Mouse (Mus musculus) liver, embryonic 13.5 days (tissue): ENCODE data around the gene Mllt11. TPM values are rescaled to one million over a fixed set of nuclear protein-coding genes. Genes with fewer than 3 reads are reported as not detected.

Source experiments
- ATAC-seq: fragments of 200-750 bp; cut with Nextera tagmentation; 2 replicates; pipeline ENCODE4 v1.8.0; 2017; ENCODE audit warnings: low read depth, mild to moderate bottlenecking, moderate number of reproducible peaks, moderate library complexity
- DNase-seq: peaks from one replicate; pipeline ENCODE4 v3.0.0; 2022
- H3K27ac ChIP-seq: fragments of 300-500 bp; sonication (generic); 2 replicates; pipeline ENCODE4 v1.5.1; 2015; ENCODE audit warnings: moderate library complexity, mild to moderate bottlenecking, inconsistent platforms
- H3K27me3 ChIP-seq: fragments of 300-500 bp; sonication (generic); 2 replicates; pipeline ENCODE4 v1.6.1; 2015; ENCODE audit warnings: mild to moderate bottlenecking, inconsistent platforms
- H3K36me3 ChIP-seq: fragments of 300-500 bp; sonication (generic); 2 replicates; pipeline ENCODE4 v1.6.1; 2015; ENCODE audit warnings: mild to moderate bottlenecking, inconsistent platforms
- H3K4me1 ChIP-seq: fragments of 300-500 bp; sonication (generic); replicated peaks from 2 replicates; pipeline ENCODE4 v1.6.1; 2015; ENCODE audit warnings: inconsistent platforms
- H3K4me2 ChIP-seq: fragments of 300-500 bp; sonication (generic); 2 replicates; pipeline ENCODE4 v1.6.1; 2015; ENCODE audit warnings: inconsistent platforms, mild to moderate bottlenecking, moderate library complexity
- H3K4me3 ChIP-seq: fragments of 300-500 bp; sonication (generic); replicated peaks from 2 replicates; pipeline ENCODE4 v1.5.1; 2015; ENCODE audit warnings: mild to moderate bottlenecking, inconsistent platforms
- H3K9ac ChIP-seq: fragments of 300-500 bp; sonication (generic); 2 replicates; pipeline ENCODE4 v1.6.1; 2015; ENCODE audit warnings: mild to moderate bottlenecking, inconsistent platforms
- H3K9me3 ChIP-seq: fragments of 300-500 bp; sonication (generic); replicated peaks from 2 replicates; pipeline ENCODE4 v1.6.1; 2016; ENCODE audit warnings: inconsistent platforms
- WGBS: fragments of 180-500 bp; shearing (Covaris S2); methylation state at CpG from one replicate; pipeline ENCODE4 v1.1.7; 2015; ENCODE audit not compliant: insufficient replicate concordance; 5-methylcytosine and 5-hydroxymethylcytosine counted together
- polyA plus RNA-seq: library from polyadenylated mRNA; unstranded; fragments of >200 nt; fragmentation: Nextera tagmentation; extraction: Ambion mirVana; gene quantifications from 2 replicates; pipeline ENCODE4 v1.2.1, GENCODE M21; 2015

Gene Mllt11
- polyA plus RNA-seq, 1 experiment from 2014 or later, result 2.8 TPM

DNA sequence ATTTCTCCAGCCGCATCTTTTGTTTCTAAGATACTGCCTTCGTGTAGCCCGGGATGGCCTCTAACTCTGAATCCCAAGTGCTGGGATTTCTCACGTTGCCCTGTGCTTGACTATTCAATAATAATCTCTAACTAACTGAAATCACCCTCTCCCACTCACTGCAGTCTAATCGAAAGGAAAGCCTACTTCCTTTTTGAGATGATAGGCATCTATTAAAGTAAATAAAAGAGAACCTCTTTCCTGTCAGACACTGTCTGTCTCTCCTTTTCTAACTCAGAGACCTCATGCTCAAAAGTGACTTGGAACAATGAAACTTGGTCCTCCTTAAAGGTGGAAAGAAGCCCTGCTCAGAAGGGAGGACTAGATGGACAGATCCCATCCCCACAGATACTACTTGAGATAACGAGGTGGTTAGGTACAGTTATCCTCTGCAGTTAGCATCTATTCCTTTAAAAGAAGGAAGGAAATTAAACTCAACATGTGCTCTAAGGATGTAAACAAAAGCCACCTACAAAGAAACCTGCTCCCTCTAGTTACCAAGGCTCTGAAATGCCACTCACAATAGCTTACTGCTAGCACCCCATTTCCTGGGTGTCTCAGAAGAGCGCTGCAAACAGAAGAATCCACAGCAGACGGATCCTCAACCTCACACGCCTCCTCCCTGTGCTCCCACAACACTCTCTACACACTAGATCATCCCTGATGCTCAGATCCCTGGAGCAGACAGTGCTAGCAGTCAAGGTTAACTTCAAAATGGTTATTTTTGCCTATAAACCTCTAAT lies 47.0 kb downstream of the Mllt11 start:
- Histone ChIP-seq H3K27me3 (no peaks in the 10 kb centered on the region), H3K9ac (no peak overlapping the region), H3K36me3 (peaks cover 76% of the 10 kb centered on the region), H3K4me2 (no peak overlapping the region), H3K27ac (no peak overlapping the region), H3K4me1 (no peaks in the 10 kb centered on the region), H3K4me3 (no peak overlapping the region), H3K9me3 (no peaks in the 10 kb centered on the region)
- ATAC-seq, result no peak
- WGBS, result 80% methylated on average over 9 of the region's 9 CpGs
- no peak for DNase-seq

DNA sequence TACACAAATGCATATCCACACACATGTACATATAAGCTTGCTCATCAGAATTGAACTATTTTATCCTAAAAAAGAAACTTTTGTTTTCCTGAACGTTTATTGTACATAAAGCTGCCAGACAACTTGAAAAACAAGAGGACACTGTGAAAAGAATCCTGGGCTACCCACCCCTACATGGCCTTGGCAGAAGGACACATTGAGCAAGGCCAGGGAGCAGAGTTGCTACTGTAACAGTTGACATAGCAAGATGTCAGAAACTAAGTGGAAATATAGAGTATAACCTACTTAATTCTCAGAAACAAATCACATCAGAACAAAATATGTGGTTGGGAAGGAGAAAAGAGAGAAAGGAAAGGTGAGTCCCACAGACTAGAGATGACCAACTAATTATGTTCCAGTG lies 50.1 kb downstream of the Mllt11 start:
- Histone ChIP-seq H3K36me3 (peaks cover 45% of the 10 kb centered on the region), H3K4me1 (no peaks in the 10 kb centered on the region), H3K4me2 (no peak overlapping the region), H3K9ac (no peak overlapping the region), H3K9me3 (no peaks in the 10 kb centered on the region), H3K27ac (no peak overlapping the region), H3K27me3 (peaks cover 6% of the 10 kb centered on the region; the same call in 1 of the 2 replicates), H3K4me3 (no peak overlapping the region)
- WGBS, result 48% methylated on average over 1 of the region's 1 CpGs
- DNase-seq (no peak), ATAC-seq (no peak)

DNA sequence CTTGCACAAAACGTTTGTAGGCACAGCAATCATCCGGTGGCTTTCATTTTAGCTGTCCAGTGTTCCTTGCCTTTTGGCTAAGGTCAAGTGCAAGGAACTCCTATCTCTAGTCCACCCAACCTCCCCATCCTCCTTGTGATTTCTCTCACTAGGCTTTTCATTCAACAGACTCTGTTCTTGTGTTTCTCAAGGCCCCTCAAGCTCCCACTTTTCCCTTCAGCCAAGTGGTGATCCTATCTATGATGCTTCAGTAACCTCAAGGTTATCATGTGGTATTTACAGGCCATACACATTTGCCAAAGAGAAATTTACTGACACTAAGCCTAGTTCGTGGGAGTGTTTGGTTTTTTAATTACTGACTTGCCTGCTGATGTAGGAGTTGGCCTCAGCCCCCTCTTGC lies 52.1 kb downstream of the Mllt11 start:
- ATAC-seq, result no peak
- Histone ChIP-seq H3K4me3 (no peak overlapping the region), H3K27me3 (peaks cover 21% of the 10 kb centered on the region), H3K4me1 (no peaks in the 10 kb centered on the region), H3K9me3 (no peaks in the 10 kb centered on the region), H3K27ac (no peak overlapping the region; the same call in 1 of the 2 replicates), H3K9ac (no peak overlapping the region), H3K36me3 (peaks cover 27% of the 10 kb centered on the region), H3K4me2 (no peak overlapping the region)
- no peak for DNase-seq
- 51% methylated on average over 3 of the region's 3 CpGs for WGBS

DNA sequence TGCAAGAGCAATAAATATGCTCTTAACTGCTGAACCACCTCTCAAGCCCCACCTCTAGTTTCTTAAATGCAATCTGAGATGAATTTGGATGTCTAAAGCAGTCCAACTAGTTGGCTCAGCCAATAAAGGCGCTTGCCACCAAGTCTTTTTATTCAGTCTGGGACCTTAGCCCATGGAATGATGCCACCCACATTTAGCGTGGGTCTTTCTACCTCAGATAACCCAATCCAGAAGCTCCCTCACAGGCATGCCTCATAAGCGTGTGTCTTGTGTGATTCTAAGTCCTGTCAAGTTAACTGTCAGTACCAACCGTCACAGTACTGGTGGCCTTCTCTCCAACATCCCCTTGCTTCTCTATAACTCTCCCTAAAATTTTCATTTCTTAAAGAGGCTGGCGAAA lies 53.0 kb downstream of the Mllt11 start:
- Histone ChIP-seq H3K4me3 (no peak overlapping the region), H3K4me1 (peaks cover 2% of the 10 kb centered on the region), H3K9ac (no peak overlapping the region), H3K27ac (no peak overlapping the region), H3K27me3 (peaks cover 31% of the 10 kb centered on the region), H3K9me3 (no peaks in the 10 kb centered on the region), H3K36me3 (peaks cover 17% of the 10 kb centered on the region), H3K4me2 (no peak overlapping the region)
- no peak for ATAC-seq
- no peak for DNase-seq
- WGBS, result 73% methylated on average over 5 of the region's 5 CpGs

DNA sequence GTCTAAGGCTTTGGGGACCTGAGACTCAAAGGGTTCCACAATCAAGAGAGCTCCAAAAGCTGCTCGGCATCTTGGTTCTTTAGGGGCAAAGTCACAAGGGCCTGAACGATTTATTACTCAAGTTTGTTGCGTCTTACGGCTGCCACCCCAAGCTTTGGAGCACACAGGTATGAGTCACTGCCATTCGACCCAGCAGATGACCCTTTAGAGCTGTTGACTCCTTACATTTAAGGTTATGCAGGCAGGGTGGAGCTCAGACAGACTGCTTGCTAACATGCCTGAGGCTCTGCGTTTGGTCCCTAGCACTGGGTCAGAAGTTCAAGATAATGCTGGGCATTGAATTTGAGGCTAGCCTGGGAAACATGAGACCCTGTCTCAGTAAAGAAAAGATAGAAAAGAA lies 54.4 kb downstream of the Mllt11 start:
- Histone ChIP-seq H3K4me3 (no peak overlapping the region), H3K9me3 (no peaks in the 10 kb centered on the region), H3K27ac (no peak overlapping the region), H3K36me3 (peaks cover 5% of the 10 kb centered on the region), H3K9ac (no peak overlapping the region), H3K4me2 (no peak overlapping the region), H3K4me1 (peaks cover 11% of the 10 kb centered on the region), H3K27me3 (peaks cover 44% of the 10 kb centered on the region)
- 68% methylated on average over 6 of the region's 6 CpGs for WGBS
- no peak for DNase-seq
- no peak for ATAC-seq

DNA sequence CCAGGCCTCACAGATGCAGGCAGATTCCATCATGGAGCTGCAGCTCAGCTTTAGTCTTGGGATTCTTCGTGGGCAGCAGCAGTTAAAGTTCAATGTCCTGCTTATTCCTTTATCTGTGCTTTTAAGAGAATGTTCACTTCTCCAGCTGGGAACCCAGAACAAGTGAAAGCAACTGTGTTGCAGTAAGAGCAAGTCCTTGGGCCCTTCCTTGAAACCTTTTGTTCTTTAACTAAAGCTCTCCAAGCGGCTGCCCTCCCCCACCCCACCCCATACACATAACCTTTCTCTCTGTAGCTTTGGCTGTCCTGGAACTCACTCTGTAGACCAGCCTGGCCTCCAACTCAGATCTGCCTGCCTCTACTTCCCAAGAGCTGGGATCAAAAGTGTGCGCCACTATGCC lies 55.5 kb downstream of the Mllt11 start:
- H3K4me1 ChIP-seq, result peaks cover 11% of the 10 kb centered on the region
- H3K27ac ChIP-seq, result no peak overlapping the region
- 54% methylated on average over 3 of the region's 3 CpGs for WGBS
- H3K9ac ChIP-seq, result no peak overlapping the region
- no peaks in the 10 kb centered on the region for H3K9me3 ChIP-seq
- no peak overlapping the region for H3K4me2 ChIP-seq
- no peak for DNase-seq
- no peak overlapping the region for H3K4me3 ChIP-seq
- peaks cover 55% of the 10 kb centered on the region for H3K27me3 ChIP-seq
- no peaks in the 10 kb centered on the region for H3K36me3 ChIP-seq
- ATAC-seq, result no peak

DNA sequence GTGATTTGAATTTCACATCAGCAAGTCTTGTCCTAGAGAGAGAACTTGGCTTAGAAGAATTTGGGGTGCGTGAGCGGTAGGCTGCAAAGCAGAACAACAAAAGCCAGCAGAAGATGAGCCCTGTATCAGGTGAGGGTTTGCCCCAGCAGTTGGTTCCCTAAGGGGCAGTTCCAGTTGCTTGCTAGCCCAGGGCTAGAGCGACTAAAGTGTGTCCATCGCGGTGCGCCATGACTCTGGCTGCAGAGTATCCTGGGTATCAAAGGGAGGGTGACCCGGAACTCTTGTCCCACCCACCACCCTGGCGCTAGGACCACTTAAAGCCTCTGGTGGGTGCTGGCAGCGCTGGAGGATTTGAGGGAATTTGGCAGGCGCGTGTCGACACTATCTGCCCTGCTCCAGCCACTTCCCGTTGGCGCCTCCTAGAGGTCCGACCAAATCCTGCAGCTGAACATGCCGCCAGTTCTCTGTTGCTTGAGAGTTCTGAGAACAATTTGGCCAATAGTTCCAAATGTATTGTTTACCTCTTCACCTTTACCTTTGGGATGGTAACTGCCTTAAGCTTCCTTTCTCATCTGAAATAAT lies 57.9 kb downstream of the Mllt11 start:
- Histone ChIP-seq H3K9ac (no peak overlapping the region), H3K9me3 (no peaks in the 10 kb centered on the region), H3K4me2 (peak overlapping the region; percentile 59), H3K27me3 (peaks cover 79% of the 10 kb centered on the region), H3K27ac (no peak overlapping the region), H3K4me3 (peak overlapping the region; percentile 40), H3K4me1 (peaks cover 11% of the 10 kb centered on the region), H3K36me3 (no peaks in the 10 kb centered on the region)
- WGBS, result 1% methylated on average over 16 of the region's 16 CpGs
- peak; percentile 22; the same call in 1 of the 2 replicates for ATAC-seq
- DNase-seq, result peak; percentile 70

DNA sequence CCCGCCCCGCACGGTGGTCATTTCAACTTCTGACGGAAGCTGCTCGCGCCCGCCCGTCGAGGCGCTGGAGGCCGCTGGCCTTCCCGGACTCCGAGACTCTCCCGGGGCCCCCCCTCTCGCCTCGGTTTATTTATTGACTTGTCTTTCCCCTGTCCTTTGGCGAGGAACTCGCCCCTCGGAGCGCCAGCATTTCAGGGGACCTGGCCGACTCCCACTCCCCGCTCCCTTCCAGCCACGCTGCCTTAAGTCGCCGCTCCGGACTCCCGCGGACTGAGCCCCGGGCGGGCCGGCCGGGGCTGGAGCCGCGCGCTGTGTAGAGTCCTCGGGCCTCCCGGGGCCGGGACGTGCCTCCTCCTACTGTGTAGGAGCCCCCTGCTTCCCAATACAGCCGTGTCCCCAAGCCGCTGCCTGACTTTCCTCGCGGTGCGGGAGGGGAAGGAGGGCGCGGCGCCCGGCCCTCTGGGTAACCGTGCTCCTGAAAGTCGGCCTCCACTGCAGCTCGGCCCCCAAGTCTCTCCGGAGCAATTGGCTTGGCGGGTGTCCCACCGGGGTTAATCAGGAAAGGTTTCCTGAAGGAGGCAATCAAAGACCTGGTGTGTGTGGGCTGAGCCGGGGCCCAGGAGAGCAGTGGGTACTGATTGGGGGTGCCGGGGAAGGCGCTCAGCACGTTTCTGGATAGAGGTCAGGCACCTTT lies 58.6 kb downstream of the Mllt11 start:
- Histone ChIP-seq H3K4me2 (peak overlapping the region; percentile 59), H3K4me1 (peaks cover 11% of the 10 kb centered on the region), H3K27ac (no peak overlapping the region), H3K36me3 (no peaks in the 10 kb centered on the region), H3K9ac (peak overlapping the region; percentile 17; the same call in 1 of the 2 replicates), H3K9me3 (no peaks in the 10 kb centered on the region), H3K4me3 (peak overlapping the region; percentile 40), H3K27me3 (peaks cover 84% of the 10 kb centered on the region)
- ATAC-seq, result 0 out of 2 replicates have a peak, but pooled peaks have one; percentile 4
- 6% methylated on average over 58 of the region's 58 CpGs for WGBS
- no peak for DNase-seq

DNA sequence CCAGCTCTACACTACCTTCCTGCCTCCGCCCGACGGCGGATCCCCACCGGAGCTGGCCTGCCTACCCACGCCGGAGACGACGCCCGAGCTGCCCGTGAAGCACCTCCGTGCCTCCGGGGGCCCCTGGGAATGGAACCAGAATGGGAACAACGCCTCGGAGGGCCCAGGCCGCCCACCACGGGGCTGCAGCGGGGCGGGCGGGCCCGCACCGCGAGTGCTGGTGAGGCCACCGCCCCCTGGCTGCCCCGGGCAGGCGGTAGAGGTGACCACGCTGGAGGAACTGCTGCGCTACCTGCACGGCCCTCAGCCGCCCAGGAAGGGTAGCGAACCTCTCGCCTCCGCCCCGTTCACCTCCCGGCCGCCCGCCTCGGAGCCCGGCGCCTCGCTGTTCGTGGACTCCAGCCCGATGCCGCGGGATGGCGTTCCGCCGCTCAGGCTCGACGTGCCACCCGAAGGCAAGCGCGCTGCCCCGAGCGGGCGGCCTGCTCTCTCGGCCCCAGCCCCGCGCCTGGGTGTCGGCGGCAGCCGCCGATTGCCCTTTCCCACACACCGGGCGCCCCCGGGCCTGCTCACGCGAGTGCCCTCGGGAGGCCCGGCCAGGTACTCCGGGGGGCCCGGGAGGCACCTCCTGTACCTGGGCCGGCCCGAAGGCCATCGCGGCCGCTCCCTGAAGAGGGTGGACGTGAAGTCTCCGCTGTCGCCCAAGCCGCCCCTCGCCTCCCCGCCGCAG lies 59.3 kb downstream of the Mllt11 start:
- ATAC-seq (no peak), DNase-seq (no peak)
- 16% methylated on average over 84 of the region's 84 CpGs for WGBS
- H3K4me2 ChIP-seq, result peak overlapping the region; percentile 59
- peak overlapping the region; percentile 40 for H3K4me3 ChIP-seq
- no peaks in the 10 kb centered on the region for H3K36me3 ChIP-seq
- peaks cover 11% of the 10 kb centered on the region for H3K4me1 ChIP-seq
- H3K27ac ChIP-seq, result no peak overlapping the region
- H3K9ac ChIP-seq, result no peak overlapping the region
- no peaks in the 10 kb centered on the region for H3K9me3 ChIP-seq
- peaks cover 91% of the 10 kb centered on the region for H3K27me3 ChIP-seq

DNA sequence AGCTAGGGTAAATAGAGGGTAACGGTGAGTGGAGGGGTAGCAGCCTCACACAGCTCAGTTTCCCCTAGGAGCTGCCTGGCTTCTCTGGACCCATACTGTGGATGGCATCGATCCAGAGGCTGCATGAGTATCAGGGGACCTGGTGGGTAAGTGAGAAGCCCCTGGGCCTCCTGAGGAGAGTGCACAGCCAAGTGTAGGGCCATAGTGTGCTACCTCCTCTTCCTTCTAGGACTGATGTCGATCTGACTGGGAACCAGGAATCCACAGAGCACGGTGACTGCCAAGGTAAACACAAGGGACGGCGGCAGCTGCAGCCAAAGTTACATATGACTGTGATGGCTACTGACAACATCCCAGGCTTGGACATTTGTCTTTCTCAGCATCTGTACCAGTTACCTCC lies 60.9 kb downstream of the Mllt11 start:
- Histone ChIP-seq H3K4me1 (peaks cover 11% of the 10 kb centered on the region), H3K9me3 (no peaks in the 10 kb centered on the region), H3K4me2 (no peak overlapping the region), H3K9ac (no peak overlapping the region), H3K4me3 (no peak overlapping the region), H3K36me3 (no peaks in the 10 kb centered on the region), H3K27me3 (peaks cover 90% of the 10 kb centered on the region), H3K27ac (no peak overlapping the region)
- DNase-seq, result no peak
- 79% methylated on average over 6 of the region's 6 CpGs for WGBS
- ATAC-seq, result no peak

DNA sequence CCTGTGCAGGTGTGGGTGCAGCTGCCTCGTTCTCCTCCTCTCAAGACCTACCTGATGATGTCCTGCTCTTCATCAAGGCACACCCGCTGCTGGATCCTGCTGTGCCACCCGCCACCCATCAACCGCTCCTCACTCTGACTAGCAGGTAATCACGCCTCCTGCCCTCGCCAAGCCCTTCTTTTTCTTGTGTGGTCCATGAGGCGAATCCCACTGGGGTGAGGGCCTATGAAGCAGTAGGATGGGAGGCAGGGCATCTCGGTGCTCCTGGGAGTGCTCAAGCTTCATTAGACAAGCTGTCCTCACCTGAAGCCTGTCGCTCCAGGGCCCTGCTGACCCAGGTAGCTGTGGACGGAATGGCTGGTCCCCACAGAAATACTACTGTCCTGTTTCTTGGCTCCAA lies 62.0 kb downstream of the Mllt11 start:
- Histone ChIP-seq H3K4me1 (peaks cover 11% of the 10 kb centered on the region), H3K9ac (no peak overlapping the region), H3K4me3 (no peak overlapping the region), H3K27me3 (peaks cover 82% of the 10 kb centered on the region), H3K27ac (no peak overlapping the region), H3K9me3 (no peaks in the 10 kb centered on the region), H3K36me3 (no peaks in the 10 kb centered on the region), H3K4me2 (no peak overlapping the region)
- DNase-seq, result no peak
- 78% methylated on average over 10 of the region's 10 CpGs for WGBS
- ATAC-seq, result no peak
